Mouse (Mus musculus) megakaryocyte, adult 5-6 weeks (primary cell): ENCODE measurements around the gene Lmo7. TPM values are rescaled to one million over a fixed set of nuclear protein-coding genes. Genes with fewer than 3 reads are reported as not detected.
A peak's percentile ranks its signal among the peaks of the same experiment; 100 is the strongest.

Source experiments
- ATAC-seq: 2 replicates; pipeline ENCODE4 v1.8.0; 2016; ENCODE audit warnings: mild to moderate bottlenecking, inconsistent platforms; ENCODE audit not compliant: poor library complexity, severe bottlenecking
- total RNA-seq, 2 experiments: library from RNA; stranded (forward) in 1 of 2; stranded (reverse) in 1 of 2; fragments of 153-499, 151-499 nt in 1 of 2; fragments of 221-1000, 200-1000 nt in 1 of 2; gene quantifications; 2 replicates each; pipeline versions ENCODE4 v1.2.3 to v1.2.4; 2015 to 2017

Gene Lmo7
- 0.09 TPM in 1 of 2 replicates, not detected in the other for total RNA-seq (2015)
- 0.20 and 0.77 TPM in 2 replicates for total RNA-seq (2017)

GRCm38 (mm10) chr14:101729237-101729971 is at the start of gene Lmo7, which contains the start of gene Gm9922:
Gene Lmo7 (plus strand): TSS chr14:101729957.
Gene Gm9922 (minus strand): TSS chr14:101729814.
- peak; percentile 62 for ATAC-seq

DNA sequence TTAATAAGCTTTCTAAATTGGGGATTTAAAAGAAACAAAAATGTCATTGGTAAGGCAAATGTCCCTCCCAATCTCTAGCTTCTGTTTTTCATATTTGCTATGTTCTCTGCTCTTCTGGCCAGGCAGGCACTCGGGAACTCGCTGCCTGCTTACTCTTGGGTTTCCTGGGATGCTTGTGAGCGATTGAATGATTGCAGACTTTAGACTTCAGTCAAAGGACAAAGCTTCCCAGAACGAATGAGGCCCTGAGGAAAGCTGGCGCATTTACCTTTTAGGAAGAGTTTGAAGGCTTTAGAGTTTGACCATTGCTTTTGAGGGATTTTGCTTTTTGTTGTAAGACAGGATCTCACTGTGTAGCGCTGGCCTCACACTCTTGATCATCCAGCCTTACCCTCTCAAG is 42.1 kb upstream of the Lmo7 start:
- ATAC-seq = no peak

DNA sequence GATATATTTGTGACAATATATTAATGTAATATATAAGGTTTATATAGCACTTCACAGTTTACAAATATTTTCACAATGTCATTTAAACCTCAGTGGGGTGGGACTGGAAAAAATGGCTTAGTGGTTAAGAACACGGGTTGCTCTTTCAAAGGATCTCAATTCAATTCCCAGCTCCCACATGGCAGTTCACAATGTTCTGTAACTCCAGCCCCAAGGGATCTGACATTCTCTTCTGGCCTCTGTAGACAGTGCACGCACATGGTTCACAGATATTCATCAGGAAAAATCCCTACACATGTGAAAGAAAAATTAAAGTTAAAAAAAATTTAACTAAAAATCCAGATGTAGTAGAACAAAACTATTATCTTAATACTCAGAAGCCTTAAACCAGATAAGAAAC is 41.4 kb upstream of the Lmo7 start:
- ATAC-seq = no peak

- no peak for ATAC-seq
Observed at GRCm38 (mm10) chr14:101704479-101704878, 25.3 kb upstream of the Lmo7 start.

- no peak for ATAC-seq
Observed at GRCm38 (mm10) chr14:101707088-101707487, 22.7 kb upstream of the Lmo7 start.

GRCm38 (mm10) chr14:101714414-101714813 is 15.3 kb upstream of the Lmo7 start:
- ATAC-seq = no peak

GRCm38 (mm10) chr14:101729972-101730692 is 375 bp downstream of the Lmo7 start:
- peak; percentile 28; the same call in 1 of the 2 replicates for ATAC-seq

DNA sequence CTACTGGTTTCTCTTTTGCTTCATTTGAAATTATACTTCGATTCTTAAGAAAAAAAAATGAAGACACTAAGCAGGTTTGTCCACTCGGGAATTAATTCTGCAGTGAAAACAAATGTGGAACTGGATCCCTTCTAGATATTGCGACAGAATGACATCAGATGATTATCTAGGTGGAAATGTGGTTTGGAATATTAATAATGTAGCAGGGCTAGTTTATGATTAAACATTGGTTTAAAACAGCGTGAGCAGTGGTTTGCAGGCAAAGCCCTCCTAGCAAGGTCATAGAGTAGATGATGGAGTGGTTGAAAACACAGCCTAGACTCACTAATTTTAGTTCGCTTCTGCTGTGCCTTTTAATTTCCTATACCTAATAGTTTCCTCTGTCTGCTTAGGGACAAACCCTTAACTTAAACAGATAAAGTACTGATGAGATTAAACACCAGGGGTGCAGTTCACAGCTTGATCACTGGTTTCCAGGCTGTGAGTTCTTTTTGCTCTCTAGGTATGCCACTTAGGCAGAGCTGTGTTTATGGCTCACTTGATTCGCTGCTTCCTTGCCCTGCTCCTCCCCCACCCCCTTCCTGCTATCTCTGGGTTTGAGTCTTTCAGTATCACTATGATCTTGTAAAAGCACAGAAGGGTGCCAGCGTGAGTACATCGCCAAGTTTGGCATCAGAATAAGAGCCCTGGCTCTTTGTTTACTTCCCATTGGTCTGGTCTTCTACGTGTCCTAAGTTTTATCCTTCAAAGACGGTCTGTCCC is 4.0 kb downstream of the Lmo7 start:
- ATAC-seq = no peak

GRCm38 (mm10) chr14:101737501-101737900 is 7.7 kb downstream of the Lmo7 start:
- ATAC-seq = no peak

DNA sequence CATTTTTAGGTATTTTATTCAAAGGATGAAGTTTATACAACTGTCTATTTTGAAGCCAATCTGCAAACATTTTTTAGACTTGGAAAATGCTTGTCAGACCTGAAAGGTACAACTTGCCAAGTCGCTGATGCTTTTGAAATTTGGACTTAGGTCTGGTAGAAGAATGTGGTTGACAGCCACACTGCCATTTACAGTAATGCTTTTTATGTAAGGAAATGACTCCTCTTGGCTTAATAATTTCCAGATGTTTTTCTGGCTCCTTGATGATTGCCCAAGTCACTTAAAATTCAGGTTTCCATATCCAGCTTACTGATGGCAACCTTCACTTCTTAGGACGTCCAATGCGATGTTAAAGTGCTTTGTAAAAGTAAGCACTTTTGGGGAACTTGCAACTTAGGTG is 16.9 kb downstream of the Lmo7 start:
- no peak for ATAC-seq

DNA sequence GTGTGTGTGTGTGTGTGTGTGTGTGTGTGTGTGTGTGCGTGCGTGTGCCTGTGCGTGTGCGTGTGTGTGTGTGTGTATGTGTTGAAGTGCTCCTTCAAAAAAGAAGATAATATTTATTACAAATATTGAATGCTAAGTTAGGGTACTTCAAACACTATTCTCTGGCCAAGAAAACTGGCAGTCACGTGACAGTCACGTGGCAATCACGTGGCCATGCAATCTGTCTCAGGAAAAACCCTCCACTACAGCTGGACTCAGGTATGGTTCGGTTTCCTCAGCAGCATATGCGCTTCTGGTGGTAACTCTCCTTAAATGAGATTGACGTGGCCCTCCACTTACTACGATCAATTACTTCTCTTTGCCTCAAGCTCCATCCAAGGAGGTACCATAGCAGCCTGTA is 18.1 kb downstream of the Lmo7 start:
- no peak for ATAC-seq

GRCm38 (mm10) chr14:101748436-101748835 is 18.7 kb downstream of the Lmo7 start:
- no peak for ATAC-seq

GRCm38 (mm10) chr14:101750910-101751309 is 21.2 kb downstream of the Lmo7 start:
- ATAC-seq = no peak

DNA sequence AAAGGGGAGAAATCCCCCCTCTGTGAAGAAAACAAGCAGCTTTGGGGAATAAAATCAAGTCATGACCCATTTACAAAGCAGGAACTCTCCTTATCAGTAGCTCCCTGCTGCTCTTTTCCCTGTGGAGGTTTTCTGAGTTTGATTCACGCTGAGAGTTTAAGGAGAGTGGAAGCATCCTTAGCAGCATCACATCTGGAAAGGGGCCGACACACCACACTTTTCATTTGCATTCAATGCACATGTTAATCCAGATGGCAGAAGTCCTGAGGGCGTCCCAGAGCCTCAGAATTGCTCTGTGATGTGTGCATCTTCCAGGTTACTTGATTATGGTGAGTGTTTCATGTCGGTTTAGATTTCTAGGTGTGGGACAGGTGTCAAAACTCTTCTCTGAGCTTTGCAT is 25.7 kb downstream of the Lmo7 start:
- ATAC-seq = no peak

GRCm38 (mm10) chr14:101762267-101762666 is 32.5 kb downstream of the Lmo7 start:
- no peak for ATAC-seq

DNA sequence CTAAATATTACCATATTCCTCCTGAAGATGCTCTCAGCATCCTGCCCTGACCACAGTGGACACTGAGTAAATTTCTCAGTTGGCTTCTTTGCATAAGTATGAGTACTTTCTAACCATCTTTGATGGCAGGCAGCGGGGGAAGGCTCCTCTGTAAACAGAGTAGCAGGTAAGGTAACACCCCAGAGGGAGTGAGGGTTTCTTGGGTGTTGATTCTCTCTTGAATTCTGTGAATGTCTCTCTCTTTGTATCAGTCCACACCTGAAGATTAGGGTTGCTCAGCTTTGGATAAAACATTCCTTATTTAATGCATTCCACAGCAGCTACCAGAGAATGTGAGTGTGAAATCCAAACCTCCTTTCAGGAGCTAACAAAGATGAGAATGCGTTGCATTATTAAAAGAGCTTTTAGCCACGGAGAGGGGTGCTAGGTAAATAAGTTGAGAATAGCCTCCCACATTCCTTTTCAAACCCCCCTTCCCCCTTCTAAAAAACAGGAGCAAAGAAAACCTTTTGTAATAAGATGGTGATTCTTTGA is 34.1 kb downstream of the Lmo7 start:
- no peak for ATAC-seq

GRCm38 (mm10) chr14:101771336-101771735 is 41.6 kb downstream of the Lmo7 start:
- ATAC-seq = no peak

GRCm38 (mm10) chr14:101771756-101772155 is 42.0 kb downstream of the Lmo7 start:
- ATAC-seq = no peak

GRCm38 (mm10) chr14:101774631-101775030 is 44.9 kb downstream of the Lmo7 start:
- ATAC-seq = no peak

DNA sequence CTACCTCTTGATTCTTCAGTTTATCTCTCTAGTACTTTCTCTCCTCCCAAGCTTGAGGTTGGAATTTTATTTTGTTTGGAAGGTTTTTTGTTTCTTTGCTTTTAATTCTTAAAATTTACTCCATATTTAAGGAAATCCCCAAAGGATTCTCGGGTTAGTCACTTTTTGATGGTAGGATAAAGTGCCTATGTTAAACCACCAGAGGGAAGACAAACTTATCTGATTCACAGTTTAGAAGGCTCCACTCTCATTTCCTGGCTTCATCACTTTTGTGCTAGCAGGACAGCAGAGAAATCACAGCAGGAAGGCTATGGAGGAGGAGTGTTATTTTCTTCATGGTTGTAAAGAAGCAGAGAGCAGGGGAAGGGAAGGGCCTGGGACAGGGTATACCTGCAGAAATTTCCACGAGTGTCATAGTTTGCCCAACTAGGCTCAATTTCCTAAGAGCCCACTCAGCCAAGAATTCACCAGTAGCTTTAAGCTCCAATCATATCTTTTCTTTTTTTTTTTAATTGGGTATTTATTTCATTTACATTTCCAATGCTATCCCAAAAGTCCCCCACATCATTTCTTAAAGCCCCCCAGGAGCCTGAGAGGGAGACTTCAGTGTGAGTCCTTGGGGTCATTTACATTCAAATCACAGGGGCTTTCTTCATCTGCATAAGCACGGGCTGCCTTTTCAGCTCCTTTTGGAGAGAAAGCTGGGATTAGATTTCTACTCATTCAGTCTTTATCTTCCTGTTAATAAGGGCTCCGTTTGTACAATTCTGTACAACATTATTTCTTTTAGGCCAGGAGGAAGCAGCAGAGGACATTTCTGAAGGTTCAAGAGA is 46.8 kb downstream of the Lmo7 start:
- no peak for ATAC-seq
